Mouse (Mus musculus) stomach, postnatal 0 days (tissue): ENCODE data around the gene Akap3.

Experiments
- CTCF ChIP-seq: IDR thresholded peaks from 2 replicates; pipeline ENCODE4 v1.5.1; 2016; ENCODE audit warnings: antibody characterized with exemption, low read depth, mild to moderate bottlenecking, moderate library complexity
- EP300 ChIP-seq: optimal IDR thresholded peaks from 2 replicates; pipeline ENCODE3; 2016; ENCODE audit warnings: antibody characterized with exemption

GRCm38 (mm10) chr6:126921111-126921881 is 68.4 kb downstream of the Akap3 start, which contains the start of gene Dyrk4:
- TF ChIP-seq EP300 (no peak), CTCF (no peak)
